Mouse (Mus musculus): ENCODE results near the gene Samd10.

The Samd10 gene

Small RNA genes within 50 kb of the gene (microRNA-seq; reads per million reads assigned to microRNA genes)
- 0 reads per million in 2 experiments for gene Mir7006
